ENCODE assay signal across 8 mouse cellular contexts in genomic region chr15:81465901-81466737, GRCm38 (mm10). TPM values are rescaled to one million over a fixed set of nuclear protein-coding genes. Genes with fewer than 3 reads are reported as not detected.
A peak's percentile ranks its signal among the peaks of the same experiment; 100 is the strongest.
DNase-seq lines count a peak whose midpoint lies in the region; ATAC-seq lines count a peak whose summit lies in the region.

Gene Rbx1, plus strand, starts transcription at chr15:81466296.

- peak within 1 kb of the TSS; percentile 70 for H3K4me3 ChIP-seq in forebrain, embryonic 11.5 days (ENCODE audit: low read depth, low read length)
- peak within 1 kb of the TSS; percentile 84 for H3K4me3 ChIP-seq in heart, embryonic 16.5 days (ENCODE audit: low read length)
- peak within 1 kb of the TSS; percentile 81 for H3K4me3 ChIP-seq in liver, embryonic 15.5 days (replicated peaks)
- H3K4me3 ChIP-seq in neural tube, embryonic 12.5 days, result peak within 1 kb of the TSS; percentile 59

- H3K9me3 ChIP-seq in forebrain, embryonic 11.5 days (ENCODE audit: control insufficient read depth, low read length), result no peaks in the 10 kb centered on the region; the same call in 1 of the 2 replicates
- H3K9me3 ChIP-seq in heart, embryonic 16.5 days (replicated peaks; ENCODE audit: control insufficient read depth, low read length), result peaks cover 8% of the 10 kb centered on the region
- no peaks in the 10 kb centered on the region for H3K9me3 ChIP-seq in liver, embryonic 15.5 days (replicated peaks)
- H3K9me3 ChIP-seq in neural tube, embryonic 12.5 days, result peaks cover 6% of the 10 kb centered on the region

- peak within 1 kb of the TSS; percentile 64 for H3K4me2 ChIP-seq in forebrain, embryonic 11.5 days (ENCODE audit: low read depth, low read length, severe bottlenecking)
- peak within 1 kb of the TSS; percentile 93 for H3K4me2 ChIP-seq in heart, embryonic 16.5 days (ENCODE audit: low read depth, low read length)
- H3K4me2 ChIP-seq in liver, embryonic 15.5 days, result peak within 1 kb of the TSS; percentile 86
- H3K4me2 ChIP-seq in neural tube, embryonic 12.5 days (replicated peaks), result peak within 1 kb of the TSS; percentile 69

- peak; percentile 98 for ATAC-seq in forebrain, embryonic 11.5 days (replicated peaks; ENCODE audit: low FRiP score)
- ATAC-seq in heart, embryonic 16.5 days (replicated peaks; ENCODE audit: extremely low read depth, insufficient read depth, low FRiP score), result peak; percentile 98
- peak; percentile 97 for ATAC-seq in liver, embryonic 15.5 days (ENCODE audit: insufficient read depth)
- ATAC-seq in neural tube, embryonic 12.5 days (ENCODE audit: low FRiP score, low read depth), result peak; percentile 98

- peaks cover 8% of the 10 kb centered on the region; the same call in 1 of the 2 replicates for H3K36me3 ChIP-seq in forebrain, embryonic 11.5 days (ENCODE audit: control insufficient read depth, insufficient read depth, low read length)
- H3K36me3 ChIP-seq in heart, embryonic 16.5 days (ENCODE audit: control insufficient read depth, insufficient read depth), result peaks cover 21% of the 10 kb centered on the region
- H3K36me3 ChIP-seq in liver, embryonic 15.5 days (replicated peaks), result peaks cover 29% of the 10 kb centered on the region
- peaks cover 22% of the 10 kb centered on the region; the same call in 1 of the 2 replicates for H3K36me3 ChIP-seq in neural tube, embryonic 12.5 days

- 1% methylated on average over 56 of the region's 62 CpGs for WGBS in forebrain, embryonic 11.5 days
- 2% methylated on average over 62 of the region's 62 CpGs for WGBS in heart, embryonic 16.5 days
- WGBS in liver, embryonic 15.5 days (ENCODE audit: insufficient replicate concordance), result under 1% methylated on average over 62 of the region's 62 CpGs
- WGBS in neural tube, embryonic 12.5 days, result under 1% methylated on average over 62 of the region's 62 CpGs

- no peaks in the 10 kb centered on the region for H3K27me3 ChIP-seq in forebrain, embryonic 11.5 days (ENCODE audit: control insufficient read depth, insufficient read depth, low read length)
- no peaks in the 10 kb centered on the region for H3K27me3 ChIP-seq in heart, embryonic 16.5 days (ENCODE audit: control insufficient read depth, insufficient read depth, low read length)
- H3K27me3 ChIP-seq in liver, embryonic 15.5 days, result no peaks in the 10 kb centered on the region
- no peaks in the 10 kb centered on the region for H3K27me3 ChIP-seq in neural tube, embryonic 12.5 days (replicated peaks)

- H3K4me1 ChIP-seq in forebrain, embryonic 11.5 days (replicated peaks; ENCODE audit: control insufficient read depth, insufficient read depth, low read length), result peaks cover 4% of the 10 kb centered on the region; the same call in 1 of the 2 replicates
- H3K4me1 ChIP-seq in heart, embryonic 16.5 days (ENCODE audit: control insufficient read depth, insufficient read depth, low read length), result peaks cover 12% of the 10 kb centered on the region
- peaks cover 30% of the 10 kb centered on the region for H3K4me1 ChIP-seq in liver, embryonic 15.5 days (replicated peaks)
- peaks cover 12% of the 10 kb centered on the region for H3K4me1 ChIP-seq in neural tube, embryonic 12.5 days

- peak within 1 kb of the TSS; percentile 69 for H3K27ac ChIP-seq in forebrain, embryonic 11.5 days (ENCODE audit: low read depth, low read length)
- H3K27ac ChIP-seq in heart, embryonic 16.5 days (ENCODE audit: low read length), result peak within 1 kb of the TSS; percentile 88
- peak within 1 kb of the TSS; percentile 89 for H3K27ac ChIP-seq in liver, embryonic 15.5 days (replicated peaks)
- H3K27ac ChIP-seq in neural tube, embryonic 12.5 days, result peak within 1 kb of the TSS; percentile 82

- DNase-seq in CD8-positive naive resting alpha-beta T cell, adult 2 months (ENCODE audit: low read depth in 2 of 2, low spot score in 2 of 2), result peak; percentile 99
- DNase-seq in c-Kit-positive CD71-negative TER-119-negative erythroid progenitor cells, embryonic 14.5 days (ENCODE audit: low read depth), result peak; percentile 98
- DNase-seq in forebrain, embryonic 11.5 days (ENCODE audit: low spot score), result peak; percentile 100
- peak; percentile 98 to 99 for DNase-seq in kidney, postnatal 36 days
- peak; percentile 97 for DNase-seq in telencephalon, adult 2 months (ENCODE audit: low read depth, low spot score)

- H3K9ac ChIP-seq in forebrain, embryonic 11.5 days (ENCODE audit: low read length), result peak within 1 kb of the TSS; percentile 60
- peak within 1 kb of the TSS; percentile 79 for H3K9ac ChIP-seq in heart, embryonic 16.5 days (ENCODE audit: low read length)
- H3K9ac ChIP-seq in liver, embryonic 15.5 days, result peak within 1 kb of the TSS; percentile 74
- H3K9ac ChIP-seq in neural tube, embryonic 12.5 days, result peak within 1 kb of the TSS; percentile 74

RNA-seq across cellular contexts. Expression of gene Rbx1, which starts in this region (rescaled TPM):
- polyA plus RNA-seq in forebrain, embryonic 11.5 days (2014; fragmentation: Nextera tagmentation; extraction: Ambion mirVana), result 510 and 536 TPM in 2 replicates
- 344 TPM in 2 replicates for polyA plus RNA-seq in heart, embryonic 16.5 days (2015; fragmentation: Nextera tagmentation; extraction: Ambion mirVana)
- 195 and 226 TPM in 2 replicates for polyA plus RNA-seq in liver, embryonic 15.5 days (2015; fragmentation: Nextera tagmentation; extraction: Ambion mirVana)
- 477 and 510 TPM in 2 replicates for polyA plus RNA-seq in neural tube, embryonic 12.5 days (2016; fragmentation: Nextera tagmentation; extraction: Ambion mirVana)

Comparison
In these comparisons a context has a peak if more than half of its experiments do, and no peak if none do; other contexts are left out.
1. Peak in every context shown above with its lines: DNase-seq, ATAC-seq, H3K4me3 ChIP-seq and H3K27ac ChIP-seq.